Mouse (Mus musculus) embryonic facial prominence, embryonic 15.5 days (tissue): ENCODE data around the gene G530012D18Rik. TPM values are rescaled to one million over a fixed set of nuclear protein-coding genes. Genes with fewer than 3 reads are reported as not detected.
"Not testable (repeated sequence)": the region's sequence is repeated elsewhere in the genome, so short reads cannot be mapped to it uniquely, and the experiment has no call there.

Source experiments
- ATAC-seq: fragments of 200-750 bp; cut with Nextera tagmentation; 2 replicates; pipeline ENCODE4 v1.8.0; 2017; ENCODE audit warnings: low read depth, moderate TSS enrichment; ENCODE audit not compliant: insufficient number of reproducible peaks, low FRiP score, low TSS enrichment
- H3K27ac ChIP-seq: fragments of 300-500 bp; sonication (generic); replicated peaks from 2 replicates; pipeline ENCODE4 v1.5.1; 2015; ENCODE audit warnings: mild to moderate bottlenecking, inconsistent platforms
- H3K27me3 ChIP-seq: fragments of 300-500 bp; sonication (generic); 2 replicates; pipeline ENCODE4 v1.6.1; 2015; ENCODE audit warnings: inconsistent platforms
- H3K36me3 ChIP-seq: fragments of 300-500 bp; sonication (generic); 2 replicates; pipeline ENCODE4 v1.6.1; 2015; ENCODE audit warnings: mild to moderate bottlenecking, inconsistent platforms
- H3K4me1 ChIP-seq: fragments of 300-500 bp; sonication (generic); 2 replicates; pipeline ENCODE4 v1.6.1; 2015; ENCODE audit warnings: inconsistent platforms
- H3K4me2 ChIP-seq: fragments of 300-500 bp; sonication (generic); replicated peaks from 2 replicates; pipeline ENCODE4 v1.6.1; 2015; ENCODE audit warnings: mild to moderate bottlenecking, inconsistent platforms
- H3K4me3 ChIP-seq: fragments of 300-500 bp; sonication (generic); replicated peaks from 2 replicates; pipeline ENCODE4 v1.5.1; 2015; ENCODE audit warnings: mild to moderate bottlenecking, inconsistent platforms
- H3K9ac ChIP-seq: fragments of 300-500 bp; sonication (generic); 2 replicates; pipeline ENCODE4 v1.6.1; 2015; ENCODE audit warnings: inconsistent platforms
- H3K9me3 ChIP-seq: fragments of 300-500 bp; sonication (generic); replicated peaks from 2 replicates; pipeline ENCODE4 v1.6.1; 2016; ENCODE audit warnings: inconsistent platforms
- WGBS: fragments of 180-500 bp; shearing (Covaris S2); methylation state at CpG from one replicate; pipeline ENCODE4 v1.1.7; 2015; 5-methylcytosine and 5-hydroxymethylcytosine counted together
- polyA plus RNA-seq: library from polyadenylated mRNA; unstranded; fragments of >200 nt; fragmentation: Nextera tagmentation; extraction: Ambion mirVana; gene quantifications from 2 replicates; pipeline ENCODE4 v1.2.1, GENCODE M21; 2015

Gene G530012D18Rik
- polyA plus RNA-seq, 1 experiment from 2014 or later, result not detected

DNA sequence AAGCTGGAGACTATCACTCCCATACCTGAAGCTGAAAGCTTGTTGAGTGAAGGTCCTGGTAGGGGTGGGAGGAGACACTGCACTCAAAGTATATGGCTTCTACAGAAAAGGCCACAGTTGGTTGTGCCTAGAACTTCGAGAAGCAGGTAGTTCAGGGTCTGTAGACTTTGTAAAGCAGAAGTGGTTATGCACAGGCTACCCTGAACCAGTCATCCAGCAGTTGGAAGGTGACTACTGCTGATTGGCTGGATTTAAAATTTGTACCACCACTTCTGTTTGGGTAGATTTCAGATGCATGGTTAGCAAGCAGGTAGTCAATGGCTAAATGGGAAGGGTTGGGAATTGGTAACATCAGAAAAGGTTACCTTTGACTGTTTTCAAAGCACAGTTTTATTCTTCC is 43.2 kb downstream of the G530012D18Rik start:
- not testable (repeated sequence) for H3K27ac ChIP-seq, H3K4me3 ChIP-seq, H3K9me3 ChIP-seq, H3K4me2 ChIP-seq, H3K9ac ChIP-seq, ATAC-seq, H3K27me3 ChIP-seq, H3K36me3 ChIP-seq, H3K4me1 ChIP-seq
- WGBS, result 50% methylated on average over 1 of the region's 1 CpGs

Other genes starting within 250 kb of the G530012D18Rik start
- gene Sp110, start 23.1 kb downstream of the G530012D18Rik start, polyA plus RNA-seq, result 2.7 and 3.1 TPM in 2 replicates
- gene Sp140, start 24.7 kb downstream of the G530012D18Rik start, polyA plus RNA-seq, result 1.4 TPM in 2 replicates
- 2.7 and 3.3 TPM in 2 replicates for gene Sp100, start 74.3 kb downstream of the G530012D18Rik start, polyA plus RNA-seq
- 1.6 and 1.7 TPM in 2 replicates for gene A630001G21Rik, start 203.0 kb downstream of the G530012D18Rik start, polyA plus RNA-seq
- 30.3 and 31.3 TPM in 2 replicates for gene Cab39, start 217.8 kb downstream of the G530012D18Rik start, polyA plus RNA-seq